Mouse (Mus musculus) CD4-positive, CD25-positive, alpha-beta regulatory T cell, adult 9 weeks (primary cell): Measurements from ENCODE around the gene Fibcd1. TPM values are rescaled to one million over a fixed set of nuclear protein-coding genes. Genes with fewer than 3 reads are reported as not detected.

Experiments
- polyA plus RNA-seq: library from polyadenylated mRNA; unstranded; fragments of 100-300 nt; shearing (Covaris generic); gene quantifications from one replicate; pipeline ENCODE4 v1.2.1, GENCODE M21; 2017

Fibcd1 gene
- 0.21 TPM for polyA plus RNA-seq

DNA sequence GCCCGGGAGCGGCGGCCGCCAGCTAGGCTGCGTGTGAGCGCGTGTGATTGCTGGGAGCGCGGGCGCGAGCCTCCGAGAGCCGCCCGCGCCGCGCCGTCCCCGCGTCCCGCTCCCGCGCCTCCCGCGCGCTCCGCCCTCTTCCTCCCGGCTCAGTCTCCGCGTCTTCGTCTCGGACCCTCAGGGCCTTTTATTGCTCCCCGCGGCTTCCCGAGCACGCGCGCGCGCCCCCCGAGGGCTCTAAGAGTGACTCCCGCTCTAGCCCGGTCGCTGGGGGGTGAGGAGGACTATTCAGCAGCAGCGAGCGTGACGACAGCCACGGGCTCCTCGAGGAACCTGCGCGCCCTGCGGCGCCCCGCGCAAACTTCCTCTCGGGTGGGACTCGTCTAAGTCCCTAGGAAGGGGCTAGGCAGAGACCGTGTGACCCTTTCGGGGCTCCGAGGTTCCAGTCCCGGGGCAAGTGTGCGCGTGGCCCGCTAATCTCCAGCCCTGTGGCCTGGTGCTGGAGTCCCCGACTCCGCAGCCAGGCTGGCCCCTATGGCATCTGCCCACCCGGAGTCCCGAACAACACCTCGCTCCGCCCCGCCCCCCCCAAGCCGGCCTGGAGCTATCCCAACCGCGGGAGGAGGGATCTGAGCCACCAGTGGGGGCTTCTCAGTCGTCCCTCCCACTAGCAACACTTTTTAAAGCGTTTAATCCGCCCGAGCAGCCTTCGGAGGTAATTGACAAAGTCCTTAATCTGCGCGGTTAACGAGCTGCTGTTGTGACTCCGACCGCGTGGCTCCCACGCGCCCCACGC, at the start of gene Fibcd1:
Fibcd1 (minus strand) TSS at position 110 of the 796 bp plus-strand sequence.

DNA sequence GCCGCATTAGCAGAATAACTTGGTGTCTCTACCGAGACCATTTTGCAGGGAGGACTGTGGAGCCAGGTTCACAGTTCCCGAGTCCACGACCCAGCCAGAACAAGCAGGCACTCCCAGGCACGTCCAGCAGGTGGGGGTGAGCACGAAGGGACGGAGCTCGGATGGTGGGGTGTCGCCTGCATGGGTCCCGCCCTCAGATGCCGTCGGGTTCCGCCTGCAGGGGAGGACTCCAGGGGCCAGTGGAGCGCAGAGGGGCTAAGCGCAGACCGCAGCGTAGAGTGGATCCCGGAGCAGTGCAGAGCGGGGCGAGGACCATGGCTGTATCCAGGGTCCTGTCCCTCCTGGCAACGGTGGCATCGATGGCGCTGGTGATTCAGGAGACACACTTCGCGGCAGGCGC, 41.2 kb upstream of the Fibcd1 start, which contains the start of gene Lamc3:
Lamc3 (plus strand) TSS at position 262 of the 400 bp plus-strand sequence.

DNA sequence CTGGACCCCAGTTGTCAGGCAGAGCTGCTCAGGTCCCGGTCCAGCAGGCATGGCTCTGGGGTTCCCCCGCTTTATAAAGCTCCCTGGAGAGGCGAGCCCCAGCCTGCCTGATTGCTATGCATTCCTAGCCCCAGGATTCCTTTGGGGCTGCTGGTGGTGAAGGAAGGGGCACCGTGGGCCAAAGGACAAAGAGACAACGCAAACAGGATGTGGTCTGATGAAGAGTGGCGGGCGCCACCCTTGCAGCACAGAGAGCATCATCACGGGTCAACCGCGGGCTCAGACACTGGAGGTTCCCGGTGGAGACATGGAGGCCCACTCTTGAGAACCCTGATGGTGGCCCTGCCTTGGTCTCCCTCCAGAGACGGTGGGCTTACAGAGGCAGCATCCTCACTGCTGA, 35.4 kb downstream of the Fibcd1 start, which contains the start of gene Qrfp:
Qrfp (minus strand) TSS at position 137 of the 400 bp plus-strand sequence.

Other genes starting within 250 kb of the Fibcd1 start
- not detected for gene Prdm12, start 206.0 kb downstream of the Fibcd1 start, polyA plus RNA-seq
- 51.0 TPM for gene Exosc2, start 175.3 kb downstream of the Fibcd1 start, polyA plus RNA-seq
- 27.6 TPM for gene Abl1, start 157.6 kb downstream of the Fibcd1 start, polyA plus RNA-seq
- gene Qrfp, start 35.4 kb downstream of the Fibcd1 start, polyA plus RNA-seq, result 0.73 TPM
- gene Lamc3, start 41.3 kb upstream of the Fibcd1 start, polyA plus RNA-seq, result not detected
- not detected for gene Aif1l, start 104.1 kb upstream of the Fibcd1 start, polyA plus RNA-seq
- 123 TPM for gene Nup214, start 128.4 kb upstream of the Fibcd1 start, polyA plus RNA-seq
- gene Fam78a, start 238.9 kb upstream of the Fibcd1 start, polyA plus RNA-seq, result 28.8 TPM
- not detected for gene Plpp7, start 249.5 kb upstream of the Fibcd1 start, polyA plus RNA-seq